Mouse (Mus musculus) adrenal gland, postnatal 36 days (tissue): ENCODE measurements around the gene Tcf21. TPM values are rescaled to one million over a fixed set of nuclear protein-coding genes. Genes with fewer than 3 reads are reported as not detected.

ENCODE experiments used
- DNase-seq, 2 experiments: peaks; one replicate each; pipeline ENCODE4 v3.0.0; 2021; ENCODE audit warnings: mixed read lengths in 1 of 2
- long read RNA-seq, 2 experiments: library from polyadenylated mRNA; stranded (forward); transcript quantifications; one replicate each; pipeline ENCODE4 v2.0.0; 2021; ENCODE audit warnings: borderline sequencing depth in 2 of 2
- total RNA-seq, 2 experiments: library from RNA; stranded (reverse); gene quantifications; 2 replicates each; pipeline ENCODE4 v1.2.3; 2021

Tcf21 gene
- 10 to 100 TPM in 1 of 2 experiments, 1 to 10 TPM in 1; 8.9 to 13.1 TPM for total RNA-seq
- long read RNA-seq, experiment 1, transcript Tcf21-201 (2 exons, 1,267 nt) = major isoform, 61 of 63 reads
- long read RNA-seq, experiment 1, partial matches to known transcripts = 1 of 63 reads
- long read RNA-seq, experiment 1, other reads (novel, unspliced or antisense) = 0 of 63 reads
- long read RNA-seq, experiment 2, transcript Tcf21-201 (2 exons, 1,267 nt) = major isoform, 17 of 18 reads
- long read RNA-seq, experiment 2, partial matches to known transcripts = 1 of 18 reads
- long read RNA-seq, experiment 2, other reads (novel, unspliced or antisense) = 0 of 18 reads

DNA sequence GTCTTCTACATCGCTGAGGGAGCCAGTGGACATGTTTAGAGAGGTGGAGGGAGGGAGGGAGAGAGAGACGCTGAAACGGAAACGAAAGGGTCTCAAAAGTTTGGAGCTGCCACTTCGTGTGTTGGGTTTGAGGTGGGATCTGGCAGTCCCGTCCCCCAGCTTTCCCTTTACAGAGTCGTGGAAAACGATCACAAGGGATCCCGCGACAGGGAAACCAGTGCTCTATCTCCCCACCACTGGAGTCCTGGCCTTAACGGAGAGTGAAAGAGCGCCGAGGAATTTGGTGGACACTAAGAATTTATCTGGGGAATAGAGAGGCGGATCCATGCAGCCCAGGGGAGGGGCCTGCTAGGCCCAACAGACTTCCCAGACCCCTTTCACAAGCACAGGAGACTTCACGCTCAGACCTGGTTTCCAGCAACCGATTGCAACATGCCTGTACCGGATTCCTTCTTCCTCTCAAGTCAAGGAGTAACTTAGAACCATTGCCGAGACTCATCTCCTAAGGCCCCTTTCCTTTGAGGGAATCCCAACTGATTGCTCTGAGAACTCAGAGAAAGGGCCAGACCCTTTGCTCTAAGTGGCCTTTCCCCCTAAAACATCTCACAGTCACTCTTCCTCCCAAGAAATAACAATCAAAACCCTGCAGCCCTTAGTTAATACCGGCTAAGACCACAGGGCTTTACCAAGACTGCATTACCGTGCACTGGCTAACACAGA is at the start of gene Tcf21:
Gene Tcf21, minus strand, starts transcription at position 304 of the 720 bp plus-strand sequence.
- DNase-seq = no peak

DNA sequence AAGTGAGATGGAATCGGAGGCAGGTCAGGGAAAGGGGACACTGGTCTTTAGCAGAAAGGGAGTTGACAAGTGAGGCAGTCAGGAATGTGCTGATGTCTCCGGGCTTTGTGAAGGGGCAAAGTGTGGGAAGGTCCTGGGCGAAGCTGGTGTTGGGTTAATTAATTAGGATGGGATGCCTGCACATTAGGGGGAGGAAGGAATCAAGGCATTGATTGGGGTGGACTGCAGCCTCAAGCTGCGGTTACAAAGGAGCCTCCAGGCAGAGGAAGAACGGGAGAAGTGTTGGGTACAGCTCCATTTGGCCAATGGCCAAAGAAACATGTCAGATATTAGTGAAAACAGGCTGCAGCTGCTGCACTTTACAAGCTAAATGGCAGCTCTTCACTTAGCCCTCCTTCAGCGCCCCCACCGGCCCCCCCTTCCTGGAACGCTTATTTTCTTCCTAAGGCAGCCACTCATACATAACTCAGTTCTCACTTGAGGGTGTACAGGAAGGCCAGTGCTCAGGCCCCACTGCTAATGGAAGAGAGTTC is 48.5 kb upstream of the Tcf21 start:
- no peak for DNase-seq

DNA sequence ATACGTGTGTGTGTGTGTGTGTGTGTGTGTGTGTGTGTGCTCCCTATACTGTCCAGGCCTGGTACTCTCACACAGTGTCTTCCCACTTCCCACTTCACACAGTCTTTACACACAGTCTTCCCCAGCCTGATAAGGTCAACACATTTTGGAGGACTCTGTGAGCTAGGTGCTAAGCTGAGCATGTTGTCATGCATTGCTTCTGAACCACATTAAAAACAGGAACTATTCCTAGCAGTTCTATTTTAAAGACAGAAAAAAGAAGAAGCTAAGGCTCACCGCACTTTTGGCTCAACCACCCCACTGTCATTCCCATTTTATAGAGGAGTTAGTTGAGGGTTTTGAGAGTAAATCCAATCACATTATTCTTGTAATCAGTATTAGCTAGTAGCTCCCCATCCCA is 47.2 kb upstream of the Tcf21 start:
- no peak for DNase-seq

DNA sequence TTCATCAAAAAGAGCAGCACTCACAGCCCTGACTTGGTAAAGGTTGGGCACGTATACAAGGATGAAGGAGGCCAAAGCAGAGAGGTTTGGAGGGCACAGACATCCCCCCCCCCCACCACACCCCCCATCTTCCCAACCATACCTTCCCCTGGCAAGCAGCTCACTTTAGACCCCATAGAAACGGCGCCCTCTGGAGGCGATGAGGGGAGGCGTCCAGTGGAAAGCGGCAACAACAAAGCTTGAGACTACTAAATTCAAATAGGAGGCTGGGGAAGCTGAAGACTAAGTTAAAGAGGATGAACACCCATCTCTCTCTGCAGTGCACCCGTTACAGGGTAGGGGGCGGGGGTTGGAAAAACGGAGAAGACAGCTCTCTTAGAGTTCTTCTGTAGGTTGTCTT is 38.1 kb upstream of the Tcf21 start:
- peak; percentile 23 to 28 for DNase-seq

DNA sequence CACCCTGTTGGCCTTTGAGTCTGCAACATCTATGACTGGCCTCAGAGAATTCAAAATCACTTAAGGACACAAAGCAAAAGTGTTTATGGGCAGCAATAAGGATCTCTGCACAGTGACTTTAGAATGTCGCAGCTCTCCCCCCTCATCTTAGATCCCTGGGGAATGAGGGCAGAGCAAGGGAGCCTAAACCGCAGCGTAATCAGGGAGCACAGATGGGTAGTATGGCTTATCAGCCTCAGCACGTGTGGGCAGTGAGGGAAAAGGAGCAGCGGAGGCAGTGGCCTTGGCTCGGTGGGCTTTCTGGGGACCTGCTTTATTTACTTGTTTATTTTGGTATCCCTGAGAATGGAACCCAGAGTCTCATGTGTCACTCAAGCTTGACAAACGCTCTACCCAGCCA is 34.4 kb upstream of the Tcf21 start:
- DNase-seq = no peak

DNA sequence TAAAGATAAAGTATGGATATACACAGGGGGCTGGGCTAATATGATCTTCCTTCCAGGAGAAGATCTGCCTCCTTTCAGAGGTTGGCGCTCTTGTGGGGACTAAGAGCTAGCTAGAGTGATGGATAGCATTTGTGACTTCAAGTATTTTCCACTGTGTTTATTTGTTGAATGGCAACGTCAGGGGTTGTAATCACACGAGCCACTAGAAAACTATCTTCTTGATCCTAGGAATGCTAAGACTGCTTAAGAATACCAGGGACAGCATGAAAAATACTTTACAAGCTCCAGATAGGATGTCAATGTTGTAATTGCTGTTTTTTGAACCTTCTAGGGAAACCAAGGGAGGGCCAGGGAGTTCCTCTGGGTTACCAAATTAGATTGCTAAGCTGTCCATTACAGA is 25.4 kb upstream of the Tcf21 start:
- DNase-seq = no peak

DNA sequence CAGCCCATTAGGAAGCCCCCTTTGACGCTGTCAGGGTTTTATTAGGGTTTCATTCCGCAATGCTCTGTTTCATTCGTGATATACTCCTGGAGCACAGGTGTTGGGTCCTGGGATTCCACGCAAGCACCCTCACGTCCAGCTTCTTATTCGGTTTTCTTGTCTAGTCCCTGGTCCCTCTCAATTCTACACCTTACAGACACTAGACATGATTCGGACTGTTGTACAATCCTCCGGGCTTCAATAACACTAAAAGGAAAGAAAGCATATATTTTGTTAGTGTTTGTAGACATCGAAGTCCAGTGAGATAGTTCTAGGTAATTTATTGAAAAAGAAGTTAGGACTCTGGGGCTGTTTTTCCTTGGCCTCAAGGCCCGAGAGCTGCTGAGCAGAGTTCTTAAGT is 24.8 kb upstream of the Tcf21 start:
- no peak for DNase-seq

DNA sequence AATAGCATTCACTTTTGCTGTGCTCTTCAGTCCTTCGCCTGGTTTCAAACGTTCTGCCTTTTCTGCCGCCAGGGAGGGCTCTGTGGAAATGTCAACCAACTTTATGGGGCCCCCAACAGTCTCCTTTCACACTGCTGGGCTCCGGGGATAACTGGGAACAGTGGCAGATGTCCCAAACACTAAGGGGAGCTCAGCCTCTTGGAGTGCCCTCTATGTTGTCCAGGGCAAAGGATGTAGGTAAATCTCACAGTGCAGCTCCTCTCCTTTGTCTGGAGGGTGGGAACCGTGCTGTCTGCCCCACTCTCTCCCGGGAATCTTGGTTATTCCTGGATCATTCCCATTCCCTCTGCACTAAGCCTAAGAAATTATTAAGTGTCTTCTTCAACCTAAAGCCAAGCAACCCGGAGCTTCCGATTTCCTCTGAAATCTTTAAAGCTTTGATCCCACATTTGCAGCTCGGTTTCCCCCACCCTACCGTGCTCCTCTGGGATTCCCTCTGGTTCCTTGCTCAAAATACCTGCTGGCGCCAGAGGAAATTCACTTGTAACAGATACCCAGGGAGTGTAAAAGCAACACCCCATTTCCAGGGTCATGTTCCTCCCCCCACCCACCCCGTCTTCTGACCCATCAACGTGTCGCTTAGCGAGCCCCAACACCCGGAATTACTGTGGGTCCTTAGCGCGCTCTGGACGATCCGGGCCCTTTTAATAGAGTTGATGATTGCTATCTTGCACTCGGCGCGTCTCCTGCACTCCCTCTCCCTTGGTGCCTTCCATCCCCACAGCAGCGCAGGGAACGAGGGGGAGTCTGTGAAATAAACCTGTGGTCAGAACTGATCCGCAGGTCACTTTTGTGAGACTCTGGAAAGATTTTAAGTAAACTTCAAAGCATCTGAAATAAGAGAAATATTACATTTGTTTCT is 23.7 kb upstream of the Tcf21 start:
- no peak for DNase-seq

DNA sequence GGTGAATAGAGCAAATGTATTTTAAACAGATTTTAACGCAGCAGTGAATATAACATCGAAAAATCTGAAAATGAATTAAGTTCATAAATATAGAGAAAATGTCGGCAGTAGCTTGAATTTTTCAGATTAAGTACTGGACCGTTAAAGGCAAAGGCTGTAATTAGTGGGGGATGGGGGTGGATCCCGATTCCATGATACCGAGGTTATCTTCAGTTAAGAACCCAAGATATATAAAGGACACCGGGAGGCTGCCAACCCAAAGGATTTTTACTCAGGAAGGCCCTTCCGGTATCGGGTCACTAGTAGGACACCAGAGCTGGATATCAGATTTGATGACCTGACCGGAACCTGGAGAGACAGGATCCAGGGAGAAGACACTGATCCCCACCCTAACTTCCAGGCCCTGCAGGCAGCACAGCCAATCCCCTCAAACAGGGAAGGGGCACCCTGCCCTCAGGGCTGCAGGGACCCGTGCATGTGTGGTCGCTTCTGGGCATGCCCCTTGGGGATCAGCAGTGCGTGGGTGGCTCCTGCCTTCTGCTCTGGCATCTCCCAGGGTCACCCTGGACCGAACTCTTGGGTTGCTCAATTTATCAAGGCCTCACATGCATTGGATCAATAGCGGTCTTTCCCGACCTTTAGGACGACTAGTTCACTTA is 22.9 kb upstream of the Tcf21 start:
- DNase-seq = no peak

DNA sequence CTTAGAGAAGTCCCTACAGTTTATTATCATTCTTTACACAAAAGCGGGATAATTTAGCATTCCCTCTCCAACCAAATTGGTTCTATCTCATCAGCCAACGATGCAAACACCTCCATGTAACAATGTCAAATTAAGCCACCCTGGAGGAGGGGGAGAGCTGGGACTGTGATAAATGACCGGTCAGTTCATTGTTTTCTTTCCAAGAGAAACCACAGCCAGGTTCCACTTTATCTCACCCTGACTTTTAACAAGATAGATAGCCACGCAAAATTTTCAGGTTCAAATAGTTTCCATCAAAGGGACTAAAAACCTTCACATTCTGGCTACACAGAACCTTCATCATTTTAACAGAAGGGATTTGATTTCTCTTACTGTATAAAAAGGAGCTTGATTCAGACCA is 22.1 kb upstream of the Tcf21 start:
- DNase-seq = no peak

DNA sequence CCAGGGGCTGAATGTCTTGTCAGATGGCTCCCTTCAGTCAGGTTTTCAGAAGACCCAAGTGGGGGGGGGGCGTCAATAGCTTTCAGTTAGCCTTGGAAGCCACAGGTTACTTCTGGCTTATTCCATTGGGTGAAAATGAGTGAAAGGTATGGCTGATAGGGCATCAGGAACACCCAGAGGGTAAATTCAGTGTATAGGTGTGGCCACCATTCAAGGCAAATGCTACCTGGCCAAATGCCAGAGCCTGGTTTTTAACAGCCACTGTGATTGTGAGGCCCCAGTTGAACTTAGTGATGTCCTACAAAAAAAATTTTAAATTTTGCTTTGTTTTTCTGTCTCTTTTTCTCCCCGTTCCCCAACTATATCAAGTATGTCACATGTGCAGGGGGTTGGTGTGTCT is 6.3 kb upstream of the Tcf21 start:
- DNase-seq = no peak

DNA sequence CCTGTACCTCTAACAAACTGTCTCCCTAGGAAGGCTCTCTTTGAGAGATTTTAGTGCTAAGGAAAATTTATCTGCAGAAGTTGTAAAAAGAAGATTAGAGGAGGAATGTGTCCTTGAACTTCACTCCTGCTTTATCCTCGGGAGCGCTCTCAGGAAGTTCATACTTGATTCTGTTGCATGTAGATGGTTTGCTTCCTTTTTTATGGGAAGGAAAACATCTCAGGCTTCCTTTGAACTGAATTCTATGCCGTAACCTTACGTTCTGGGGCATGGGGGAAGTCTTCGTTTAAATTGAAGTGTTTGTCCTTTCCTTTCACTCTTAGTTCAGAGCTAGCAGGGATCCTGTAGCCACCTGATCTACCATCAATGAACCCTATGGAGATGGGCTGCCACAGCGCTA is 2.9 kb upstream of the Tcf21 start:
- DNase-seq = no peak

DNA sequence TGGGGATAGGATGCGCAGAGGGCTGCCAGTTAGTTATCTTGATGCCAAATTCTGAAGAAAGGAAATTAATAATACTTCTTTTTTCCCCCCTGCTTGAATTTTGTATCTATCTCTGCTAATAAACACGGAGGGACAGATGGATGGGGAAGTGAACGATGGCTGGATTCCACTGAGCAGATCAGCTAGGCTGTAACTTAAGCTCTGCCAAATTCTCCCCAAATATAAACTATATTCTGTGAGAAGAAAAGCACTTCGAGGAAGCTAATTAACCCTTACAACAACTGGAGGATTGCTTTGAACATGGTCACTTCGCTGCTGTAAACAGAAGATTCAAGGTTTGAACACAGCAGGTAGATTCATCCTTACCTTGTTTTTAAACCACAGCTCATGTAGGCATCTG is 2.5 kb upstream of the Tcf21 start:
- DNase-seq = no peak

DNA sequence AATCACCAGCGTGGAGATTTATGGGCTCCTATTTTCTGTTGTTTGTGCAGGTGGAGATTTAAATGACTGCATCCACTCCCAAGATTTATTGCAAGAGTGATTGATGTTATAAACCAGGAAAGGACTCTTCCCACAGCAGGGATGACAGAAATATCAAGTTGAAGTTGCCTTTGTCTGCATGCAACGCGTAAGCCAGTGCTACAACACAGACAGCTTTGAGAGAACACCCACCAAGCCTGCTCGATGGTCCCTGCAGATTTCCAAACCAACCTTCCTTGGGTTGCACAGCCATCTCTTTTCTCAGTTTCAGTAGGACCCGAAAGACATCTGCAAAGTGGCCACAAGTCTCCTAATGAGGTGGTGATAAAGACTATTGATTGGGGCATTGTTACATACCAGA is 1.7 kb upstream of the Tcf21 start:
- no peak for DNase-seq

DNA sequence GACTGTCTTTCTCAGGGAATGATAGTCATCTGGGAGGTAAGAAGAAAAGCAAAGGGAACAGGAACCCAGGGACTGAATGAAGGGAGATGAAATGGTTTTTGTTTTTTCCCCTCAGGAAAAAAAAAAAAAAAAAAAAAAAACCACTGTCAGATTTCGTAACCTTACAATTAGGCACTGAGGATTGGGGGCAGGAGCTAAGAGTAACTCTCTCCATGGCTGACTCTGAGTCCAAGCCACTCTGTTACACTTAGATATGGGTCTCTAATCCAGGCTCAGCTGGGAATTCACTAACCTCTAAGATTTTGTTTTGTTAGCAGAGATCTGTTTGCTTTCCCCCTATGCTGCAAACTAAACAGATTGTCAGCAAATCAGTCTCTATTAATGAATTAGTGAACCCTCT is 1.3 kb upstream of the Tcf21 start:
- DNase-seq = no peak

DNA sequence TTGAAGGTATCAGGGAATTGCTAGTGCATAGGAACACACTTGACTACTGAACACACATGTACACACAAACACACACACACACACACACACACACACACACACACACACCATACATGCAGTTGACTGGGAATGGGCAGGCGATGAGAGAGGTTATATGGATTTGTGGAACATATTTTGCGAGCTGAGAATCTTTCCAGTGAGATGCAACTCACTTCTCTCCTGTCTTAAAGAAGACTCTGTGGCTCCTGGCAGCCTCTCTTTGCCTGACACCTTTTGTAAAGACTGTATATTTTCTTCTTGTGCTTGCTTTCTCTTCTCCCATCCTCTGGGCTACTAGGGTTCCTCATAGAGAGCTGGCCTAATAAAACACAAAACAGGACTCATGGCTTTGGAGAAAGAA is 867 bp upstream of the Tcf21 start:
- DNase-seq = no peak

DNA sequence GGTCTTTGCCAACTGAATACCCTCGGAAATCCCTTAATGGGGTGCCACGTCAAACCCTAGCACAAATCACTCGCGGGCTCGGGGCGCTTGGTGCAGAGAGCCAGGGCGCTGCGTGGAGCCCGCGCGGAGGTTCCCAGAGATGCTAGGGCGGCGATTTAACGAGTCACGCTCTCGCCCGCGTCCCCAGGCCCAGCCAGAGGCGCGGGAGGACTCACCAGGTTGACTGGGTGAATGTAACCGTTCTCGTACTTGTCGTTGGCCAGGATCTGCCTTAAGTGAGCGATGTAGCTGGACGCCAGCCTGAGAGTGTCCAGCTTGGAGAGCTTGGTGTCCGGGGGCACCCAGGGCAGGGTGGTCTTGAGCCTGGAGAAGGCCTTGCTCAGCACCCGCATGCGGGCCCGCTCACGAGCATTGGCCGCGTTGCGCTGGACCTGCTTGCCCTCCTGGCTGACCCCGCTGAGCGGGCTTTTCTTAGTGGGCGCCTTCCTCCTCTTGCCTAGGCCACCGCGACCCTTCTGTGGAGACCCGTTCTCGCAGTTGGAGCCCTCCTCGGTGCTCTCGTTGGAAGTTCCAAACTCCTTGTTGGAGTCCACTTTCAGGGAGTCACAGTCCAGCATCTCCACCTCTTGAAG is 619 bp downstream of the Tcf21 start:
- no peak for DNase-seq

DNA sequence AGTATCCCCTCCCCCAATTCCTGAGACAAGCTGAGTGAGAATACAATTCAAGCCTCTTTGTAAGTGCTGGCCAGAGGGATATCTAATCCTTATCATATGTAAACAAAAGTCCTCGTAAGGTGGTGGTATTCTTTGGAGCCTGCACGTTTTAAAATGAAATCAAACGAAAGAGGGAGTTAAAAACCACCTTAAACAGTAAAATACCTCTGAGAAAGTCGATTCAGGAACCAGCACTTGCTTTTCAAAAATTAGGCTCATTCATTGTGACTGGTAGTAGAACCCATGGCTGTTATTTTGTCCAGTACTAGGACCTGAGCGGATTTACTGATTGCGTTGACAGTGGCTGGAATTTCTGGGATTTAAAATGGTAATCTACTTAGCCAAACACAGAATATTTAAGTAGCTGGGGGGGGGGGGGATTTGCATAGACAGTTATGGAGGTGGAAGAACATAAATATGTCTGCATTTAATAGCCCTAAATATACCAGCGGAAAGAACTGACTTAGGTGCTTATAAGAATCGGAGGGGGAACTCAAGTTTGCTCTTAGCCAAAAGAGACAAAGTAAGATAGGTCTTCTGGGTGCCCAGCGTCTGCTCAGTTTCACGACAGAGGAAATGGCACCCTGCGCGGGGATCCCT is 1.3 kb downstream of the Tcf21 start:
- DNase-seq = no peak

DNA sequence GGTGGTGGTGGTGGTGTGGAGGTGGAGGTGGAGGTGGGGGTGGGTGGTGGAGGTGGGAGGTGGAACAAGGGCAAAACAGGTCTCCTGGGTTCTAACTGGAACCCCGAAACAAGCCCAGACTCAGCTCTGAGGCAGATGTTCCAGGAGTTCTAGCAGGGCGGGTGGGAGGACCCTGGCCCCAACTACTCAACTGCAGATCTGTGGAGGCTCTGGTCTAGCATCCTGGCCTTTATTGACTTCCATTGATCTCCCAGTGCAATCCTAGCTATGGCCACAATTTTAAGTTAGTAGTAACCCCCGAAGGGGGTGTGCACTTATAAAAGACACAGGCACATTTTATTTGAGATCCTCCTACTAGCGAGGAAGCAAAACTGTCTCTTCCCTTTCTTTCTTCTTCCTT is 2.0 kb downstream of the Tcf21 start:
- DNase-seq = no peak

DNA sequence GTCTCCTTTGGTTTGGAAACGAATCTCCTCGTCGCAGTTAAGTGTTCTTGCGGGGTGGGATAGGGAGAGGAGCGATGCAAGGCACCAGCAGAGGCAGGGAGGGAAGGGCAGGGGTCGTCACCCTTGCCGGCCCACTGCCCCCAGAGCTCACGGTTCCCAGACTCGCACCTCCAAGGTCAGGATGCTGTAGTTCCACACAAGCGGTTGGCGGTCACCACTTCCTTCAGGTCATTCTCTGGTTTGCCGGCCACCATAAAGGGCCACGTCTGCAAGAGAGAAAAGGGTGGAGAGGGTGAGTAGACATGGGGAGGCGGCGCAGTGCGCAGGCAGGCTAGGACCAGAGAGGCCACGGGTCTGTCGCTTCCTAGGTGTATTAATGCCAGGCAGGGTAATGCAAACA is 2.4 kb downstream of the Tcf21 start:
- DNase-seq = no peak

DNA sequence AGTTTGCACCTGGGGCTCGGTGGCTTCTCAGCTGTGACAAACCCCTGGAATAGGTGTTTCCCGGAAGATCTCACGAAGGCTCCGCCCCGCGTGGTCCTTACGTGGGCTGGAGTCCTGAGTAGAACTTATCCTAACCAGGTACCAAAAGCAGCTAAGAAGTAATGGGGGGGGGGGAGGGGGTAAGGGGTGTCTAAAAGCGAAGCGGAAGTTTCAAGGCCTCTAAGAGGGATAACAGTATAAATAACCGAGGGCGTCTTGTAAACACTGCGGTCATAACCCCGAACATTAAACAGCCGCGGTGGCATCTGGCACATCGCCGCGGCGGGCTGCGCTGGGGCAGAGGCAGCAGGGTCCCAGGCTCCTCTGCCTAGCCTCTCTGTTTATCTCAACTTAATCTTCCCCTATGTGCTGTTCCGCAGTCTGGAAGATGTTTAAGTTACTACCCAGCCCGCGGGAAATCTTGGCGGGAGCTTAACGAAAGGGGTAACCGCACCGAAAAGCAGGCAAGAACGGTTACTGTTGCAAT is 3.7 kb downstream of the Tcf21 start:
- DNase-seq = no peak
